16 mouse cellular contexts compared by ENCODE assay signal in the genomic region with DNA sequence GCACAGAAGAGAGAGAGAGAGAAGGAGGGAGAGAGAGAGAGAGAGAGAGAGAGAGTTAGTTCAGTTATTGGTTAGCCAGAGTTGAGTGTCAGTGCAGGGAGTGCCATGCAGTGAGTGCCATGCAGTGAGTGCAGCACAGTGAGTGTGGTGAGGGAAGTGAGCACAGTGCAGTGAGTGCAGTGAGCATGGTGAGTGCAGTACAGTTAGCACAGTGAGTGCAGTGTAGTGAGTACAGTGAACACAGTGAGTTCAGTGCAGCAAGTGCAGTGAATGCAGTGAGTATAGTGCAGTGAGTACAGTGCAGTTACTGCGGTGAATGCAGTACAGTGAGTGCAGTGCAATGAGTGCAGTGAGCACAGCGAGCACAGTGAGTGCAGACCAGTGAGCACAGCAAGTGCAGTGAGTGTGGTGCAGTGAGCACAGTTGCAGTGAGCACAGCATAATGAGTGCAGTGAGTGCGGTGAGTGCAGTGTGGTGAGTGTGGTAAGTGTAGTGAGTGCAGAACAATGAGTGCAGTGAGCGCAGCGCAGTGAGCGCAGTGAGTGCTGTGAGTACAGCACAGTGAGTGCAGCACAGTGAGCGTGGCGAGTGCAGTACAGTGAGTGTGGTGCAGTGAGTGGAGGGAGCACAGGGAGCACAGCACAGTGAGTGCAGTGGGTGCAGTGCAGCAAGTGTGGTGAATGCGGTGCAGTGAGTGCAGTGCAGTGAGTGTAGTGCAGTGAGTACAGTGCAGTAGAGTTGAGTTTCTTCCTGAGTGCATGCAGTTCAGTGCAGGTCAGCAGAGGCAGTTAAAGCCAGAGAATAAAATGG.
DNase-seq lines count a peak whose midpoint lies in the region; ATAC-seq and TF ChIP-seq lines count a peak whose summit lies in the region.
"Had no signal": no experiment of that assay in that cellular context is flagged by ENCODE, and none has a peak within 500 bp of the region (broad histone marks: within the 10 kb centered on the region; RNA-seq: fewer than 3 reads in every experiment).

No protein-coding gene starts in this region.

- no peak overlapping the region for H3K4me3 ChIP-seq in kidney, embryonic 16.5 days (ENCODE audit: low read length)
- H3K4me3 ChIP-seq in MEL (ENCODE audit: control insufficient read depth in 1 of 2, insufficient read depth in 1 of 2, low read depth in 2 of 2, low read length in 2 of 2): no peak overlapping the region
- H3K4me3 ChIP-seq in forebrain, embryonic 15.5 days: no peak overlapping the region
- H3K4me3 ChIP-seq in hindbrain, postnatal 0 days (ENCODE audit: low read length): no peak overlapping the region
- H3K4me3 ChIP-seq: limb, embryonic 13.5 days; myocyte had no signal

- TF ChIP-seq CTCF in MEL (IDR thresholded peaks at IDR 0.05 in 2 of 3, conservative IDR thresholded peaks at IDR 0.05 in 1 of 3; ENCODE audit: control insufficient read depth in 1 of 3, insufficient read depth in 1 of 3, low read depth in 2 of 3, low read length in 3 of 3, poor library complexity in 1 of 3, severe bottlenecking in 1 of 3): no peak
- no peak for TF ChIP-seq CTCF in hindbrain, postnatal 0 days (IDR thresholded peaks at IDR 0.05; ENCODE audit: low read depth)

- no peak for TF ChIP-seq POLR2A in MEL (IDR thresholded peaks at IDR 0.05; ENCODE audit: control insufficient read depth in 1 of 2, insufficient read depth in 1 of 2, low read depth in 1 of 2, low read length in 2 of 2, poor library complexity in 1 of 2)

- no peaks in the 10 kb centered on the region for H3K9me3 ChIP-seq in kidney, embryonic 16.5 days (ENCODE audit: low read length)
- H3K9me3 ChIP-seq in MEL (replicated peaks; ENCODE audit: insufficient read depth, low read length): no peaks in the 10 kb centered on the region
- H3K9me3 ChIP-seq in forebrain, embryonic 15.5 days: no peaks in the 10 kb centered on the region
- H3K9me3 ChIP-seq in hindbrain, postnatal 0 days (ENCODE audit: low read length): no peaks in the 10 kb centered on the region
- H3K9me3 ChIP-seq: limb, embryonic 13.5 days had no signal

- ATAC-seq in kidney, embryonic 16.5 days (ENCODE audit: low FRiP score, low TSS enrichment): peak; percentile 61; the same call in 1 of the 2 replicates
- ATAC-seq in forebrain, embryonic 15.5 days (replicated peaks): 0 out of 2 replicates have a peak, but pooled peaks have one; percentile 38
- peak; percentile 35; the same call in 1 of the 2 replicates for ATAC-seq in hindbrain, postnatal 0 days
- ATAC-seq: liver, postnatal 0 days had no signal

- TF ChIP-seq EP300 in MEL (IDR thresholded peaks at IDR 0.05; ENCODE audit: low read depth in 1 of 2, low read length in 2 of 2): no peak

- H3K9ac ChIP-seq in kidney, embryonic 16.5 days (replicated peaks; ENCODE audit: low read length): no peak overlapping the region
- H3K9ac ChIP-seq in MEL (ENCODE audit: control insufficient read depth, low read depth, low read length, poor library complexity, severe bottlenecking): no peak overlapping the region
- no peak overlapping the region for H3K9ac ChIP-seq in forebrain, embryonic 15.5 days (replicated peaks)
- H3K9ac ChIP-seq in hindbrain, postnatal 0 days (replicated peaks; ENCODE audit: low read length): no peak overlapping the region
- H3K9ac ChIP-seq: limb, embryonic 13.5 days; liver, postnatal 0 days had no signal

- 94% methylated on average over 9 of the region's 9 CpGs for WGBS in kidney, embryonic 16.5 days
- 97% methylated on average over 9 of the region's 9 CpGs for WGBS in forebrain, embryonic 15.5 days
- WGBS in hindbrain, postnatal 0 days: 94% methylated on average over 9 of the region's 9 CpGs

- intact Hi-C loops in heart, postnatal 10 days (cut with DNase I): loop anchor here (2.0 kb wide), 1 partner anchor 401 kb away; no protein-coding TSS in a partner anchor

- no peak overlapping the region for H3K4me2 ChIP-seq in kidney, embryonic 16.5 days (replicated peaks; ENCODE audit: low read depth, low read length)
- H3K4me2 ChIP-seq in forebrain, embryonic 15.5 days (replicated peaks): no peak overlapping the region
- H3K4me2 ChIP-seq in hindbrain, postnatal 0 days (ENCODE audit: low read depth, low read length): no peak overlapping the region
- H3K4me2 ChIP-seq: limb, embryonic 13.5 days had no signal

- H3K4me1 ChIP-seq in kidney, embryonic 16.5 days (ENCODE audit: insufficient read depth, low read length): no peaks in the 10 kb centered on the region
- H3K4me1 ChIP-seq in MEL (ENCODE audit: control insufficient read depth in 1 of 2, insufficient read depth in 2 of 2, low read length in 2 of 2): no peaks in the 10 kb centered on the region
- no peaks in the 10 kb centered on the region for H3K4me1 ChIP-seq in forebrain, embryonic 15.5 days
- no peaks in the 10 kb centered on the region for H3K4me1 ChIP-seq in hindbrain, postnatal 0 days (ENCODE audit: insufficient read depth, low read length)
- H3K4me1 ChIP-seq: limb, embryonic 13.5 days had no signal

- no peak for TF ChIP-seq RAD21 in MEL (IDR thresholded peaks at IDR 0.05; ENCODE audit: low read depth, low read length)

- no peak for DNase-seq in kidney, postnatal 25 days
- no peak for DNase-seq in MEL (ENCODE audit: low read depth, low spot score)
- no peak for DNase-seq in hindbrain, postnatal 0 days (ENCODE audit: low spot score)
- no peak for DNase-seq in heart, postnatal 10 days
- DNase-seq in spleen, adult 12 weeks (ENCODE audit: low spot score): no peak
- no peak for DNase-seq in retina, postnatal 1 day
- DNase-seq: B cell, adult 2 months; gastrocnemius, postnatal 36 days; kidney, adult 8-10 months; liver, postnatal 0 days; lung, postnatal 4 days; right cerebral cortex, postnatal 25 days had no signal

- no peak overlapping the region for H3K27ac ChIP-seq in kidney, embryonic 16.5 days (ENCODE audit: low read length)
- H3K27ac ChIP-seq in MEL (ENCODE audit: control insufficient read depth, low read depth, low read length): no peak overlapping the region
- no peak overlapping the region for H3K27ac ChIP-seq in forebrain, embryonic 15.5 days (replicated peaks)
- H3K27ac ChIP-seq in hindbrain, postnatal 0 days: no peak overlapping the region
- H3K27ac ChIP-seq: limb, embryonic 13.5 days had no signal

- H3K27me3 ChIP-seq in kidney, embryonic 16.5 days (ENCODE audit: insufficient read depth, low read length): no peaks in the 10 kb centered on the region
- no peaks in the 10 kb centered on the region for H3K27me3 ChIP-seq in MEL (ENCODE audit: control insufficient read depth in 1 of 2, insufficient read depth in 2 of 2, low read length in 2 of 2)
- H3K27me3 ChIP-seq in forebrain, embryonic 15.5 days: no peaks in the 10 kb centered on the region
- H3K27me3 ChIP-seq in hindbrain, postnatal 0 days (ENCODE audit: insufficient read depth, low read length): no peaks in the 10 kb centered on the region
- H3K27me3 ChIP-seq: limb, embryonic 13.5 days had no signal

- no peaks in the 10 kb centered on the region for H3K79me2 ChIP-seq in MEL (ENCODE audit: control insufficient read depth, insufficient read depth, low read length, poor library complexity)

- H3K36me3 ChIP-seq in kidney, embryonic 16.5 days (ENCODE audit: insufficient read depth, low read length): no peaks in the 10 kb centered on the region
- H3K36me3 ChIP-seq in MEL (ENCODE audit: control insufficient read depth in 1 of 2, insufficient read depth in 2 of 2, low read length in 2 of 2): no peaks in the 10 kb centered on the region
- no peaks in the 10 kb centered on the region for H3K36me3 ChIP-seq in forebrain, embryonic 15.5 days
- H3K36me3 ChIP-seq in hindbrain, postnatal 0 days (ENCODE audit: insufficient read depth, low read length): no peaks in the 10 kb centered on the region
- H3K36me3 ChIP-seq: limb, embryonic 13.5 days had no signal

TF ChIP-seq in MEL, 35 proteins besides CTCF, POLR2A, EP300 and RAD21:
- TF ChIP-seq POLR2AphosphoS5 (IDR thresholded peaks at IDR 0.05; ENCODE audit: borderline replicate concordance, low read depth, low read length) (peak; percentile 65; the same call in 1 of the 2 replicates), BHLHE40 (IDR thresholded peaks at IDR 0.05; ENCODE audit: borderline replicate concordance, low read depth, low read length) (no peak), RCOR1 (IDR thresholded peaks at IDR 0.05; ENCODE audit: low read depth, low read length) (no peak)
